Mouse (Mus musculus): ENCODE data around the gene Srsf6. TPM values are rescaled to one million over a fixed set of nuclear protein-coding genes. Genes with fewer than 3 reads are reported as not detected.

Gene Srsf6
- polyA plus RNA-seq, 1 experiment: 194 TPM

GRCm38 (mm10) chr2:162931674-162932650, 634 bp downstream of the Srsf6 start:
- Histone ChIP-seq H3K36me3 (ENCODE audit: control insufficient read depth, insufficient read depth, low read length) (peaks cover 42% of the 10 kb centered on the region), H3K4me1 (replicated peaks; ENCODE audit: control insufficient read depth, insufficient read depth, low read length) (peaks cover 4% of the 10 kb centered on the region), H3K27me3 (ENCODE audit: control insufficient read depth, insufficient read depth, low read length) (no peaks in the 10 kb centered on the region; the same call in 1 of the 2 replicates), H3K4me3 (ENCODE audit: control insufficient read depth, insufficient read depth, low read length) (peak overlapping the region; percentile 90), H3K27ac (ENCODE audit: control insufficient read depth, insufficient read depth, low read length) (peak overlapping the region; percentile 68; the same call in 1 of the 2 replicates)
- peak; percentile 61 for DNase-seq
- TF ChIP-seq POLR2A (IDR thresholded peaks at IDR 0.05; ENCODE audit: control insufficient read depth, extremely low read depth, insufficient read depth, low read length, poor library complexity) (no peak), CTCF (IDR thresholded peaks at IDR 0.05; ENCODE audit: borderline replicate concordance, control insufficient read depth, extremely low read depth, insufficient read depth, low read length, poor library complexity) (no peak)
- under 1% methylated on average over 103 of the region's 103 CpGs for WGBS

DNA sequence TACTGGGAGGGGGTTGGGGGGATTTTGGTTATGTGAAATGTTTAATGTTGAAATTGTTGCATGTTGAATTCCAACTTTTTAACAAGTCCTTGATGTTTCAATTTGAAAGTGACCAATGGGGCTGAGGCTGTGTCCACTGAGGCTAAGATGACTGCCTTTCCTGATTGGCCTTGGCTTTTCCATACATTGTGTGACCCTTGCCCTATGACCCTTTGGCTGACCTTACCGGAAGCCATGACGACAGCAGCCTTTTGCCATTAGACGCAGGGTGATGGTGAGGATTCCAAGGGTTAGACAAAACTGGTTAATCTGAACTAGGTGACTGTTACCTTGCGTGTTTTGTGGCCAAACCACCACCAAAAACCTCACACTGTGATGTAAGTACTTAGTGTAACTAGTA, 1.4 kb downstream of the Srsf6 start:
- 75% methylated on average over 4 of the region's 4 CpGs for WGBS
- peaks cover 4% of the 10 kb centered on the region for H3K4me1 ChIP-seq (replicated peaks; ENCODE audit: control insufficient read depth, insufficient read depth, low read length)
- no peak for DNase-seq
- H3K4me3 ChIP-seq (ENCODE audit: control insufficient read depth, insufficient read depth, low read length): no peak overlapping the region
- TF ChIP-seq POLR2A (IDR thresholded peaks at IDR 0.05; ENCODE audit: control insufficient read depth, extremely low read depth, insufficient read depth, low read length, poor library complexity): no peak
- TF ChIP-seq CTCF (IDR thresholded peaks at IDR 0.05; ENCODE audit: borderline replicate concordance, control insufficient read depth, extremely low read depth, insufficient read depth, low read length, poor library complexity): no peak
- no peaks in the 10 kb centered on the region; the same call in 1 of the 2 replicates for H3K27me3 ChIP-seq (ENCODE audit: control insufficient read depth, insufficient read depth, low read length)
- H3K36me3 ChIP-seq (ENCODE audit: control insufficient read depth, insufficient read depth, low read length): peaks cover 49% of the 10 kb centered on the region
- H3K27ac ChIP-seq (ENCODE audit: control insufficient read depth, insufficient read depth, low read length): no peak overlapping the region

- no peak for TF ChIP-seq POLR2A (IDR thresholded peaks at IDR 0.05; ENCODE audit: control insufficient read depth, extremely low read depth, insufficient read depth, low read length, poor library complexity)
- no peak for TF ChIP-seq CTCF (IDR thresholded peaks at IDR 0.05; ENCODE audit: borderline replicate concordance, control insufficient read depth, extremely low read depth, insufficient read depth, low read length, poor library complexity)
- Histone ChIP-seq H3K4me1 (replicated peaks; ENCODE audit: control insufficient read depth, insufficient read depth, low read length) (peaks cover 4% of the 10 kb centered on the region), H3K4me3 (ENCODE audit: control insufficient read depth, insufficient read depth, low read length) (no peak overlapping the region), H3K27me3 (ENCODE audit: control insufficient read depth, insufficient read depth, low read length) (no peaks in the 10 kb centered on the region), H3K36me3 (ENCODE audit: control insufficient read depth, insufficient read depth, low read length) (peaks cover 66% of the 10 kb centered on the region), H3K27ac (ENCODE audit: control insufficient read depth, insufficient read depth, low read length) (no peak overlapping the region)
- WGBS: 97% methylated on average over 19 of the region's 19 CpGs
- no peak for DNase-seq
Observed at GRCm38 (mm10) chr2:162934421-162934820, 3.1 kb downstream of the Srsf6 start.

DNA sequence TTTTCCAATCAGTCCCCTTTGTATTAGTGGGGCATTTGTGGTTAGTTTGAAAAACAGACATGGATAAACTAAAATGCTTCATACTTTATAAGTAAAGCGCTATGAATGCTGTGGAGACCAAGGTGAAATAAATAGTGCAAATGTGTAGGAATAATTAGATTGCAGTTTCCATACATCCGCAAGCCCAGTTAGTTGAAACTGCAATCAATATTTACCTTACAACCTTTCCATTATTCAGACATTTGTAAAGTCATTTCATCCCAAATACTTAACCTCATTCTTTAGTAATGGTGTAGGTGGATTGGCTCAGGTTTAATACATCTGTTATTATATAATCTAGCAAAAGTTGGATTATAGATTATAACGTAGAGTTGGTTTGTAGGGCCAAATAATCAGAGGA, 4.4 kb downstream of the Srsf6 start:
- H3K4me1 ChIP-seq (replicated peaks; ENCODE audit: control insufficient read depth, insufficient read depth, low read length): peaks cover 4% of the 10 kb centered on the region
- H3K27ac ChIP-seq (ENCODE audit: control insufficient read depth, insufficient read depth, low read length): no peak overlapping the region
- TF ChIP-seq POLR2A (IDR thresholded peaks at IDR 0.05; ENCODE audit: control insufficient read depth, extremely low read depth, insufficient read depth, low read length, poor library complexity) (no peak), CTCF (IDR thresholded peaks at IDR 0.05; ENCODE audit: borderline replicate concordance, control insufficient read depth, extremely low read depth, insufficient read depth, low read length, poor library complexity) (no peak)
- no peak overlapping the region for H3K4me3 ChIP-seq (ENCODE audit: control insufficient read depth, insufficient read depth, low read length)
- DNase-seq: no peak
- 98% methylated on average over 3 of the region's 3 CpGs for WGBS
- H3K27me3 ChIP-seq (ENCODE audit: control insufficient read depth, insufficient read depth, low read length): no peaks in the 10 kb centered on the region
- peaks cover 72% of the 10 kb centered on the region for H3K36me3 ChIP-seq (ENCODE audit: control insufficient read depth, insufficient read depth, low read length)

DNA sequence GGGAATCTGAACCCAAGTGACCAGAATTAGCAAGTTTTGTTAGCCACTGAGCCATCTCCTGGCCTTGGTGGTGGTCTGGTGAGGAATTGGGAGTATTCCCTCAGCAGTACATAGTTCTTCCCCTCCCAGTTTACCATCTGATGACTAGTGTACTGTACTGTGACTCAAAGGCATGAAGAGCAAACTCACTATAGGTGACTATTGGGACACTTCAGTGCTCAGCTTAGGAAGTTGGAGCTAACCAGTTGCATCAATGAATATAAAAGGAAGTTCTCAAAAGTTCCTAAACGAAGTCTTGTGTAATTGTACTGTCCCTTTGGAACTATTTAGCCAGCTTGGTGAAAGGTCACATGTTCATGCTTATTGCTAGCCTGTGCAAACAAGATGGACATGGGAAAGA, 8.2 kb downstream of the Srsf6 start:
- H3K27ac ChIP-seq (ENCODE audit: control insufficient read depth, insufficient read depth, low read length): no peak overlapping the region
- no peak overlapping the region for H3K4me3 ChIP-seq (ENCODE audit: control insufficient read depth, insufficient read depth, low read length)
- DNase-seq: no peak
- H3K36me3 ChIP-seq (ENCODE audit: control insufficient read depth, insufficient read depth, low read length): peaks cover 54% of the 10 kb centered on the region
- TF ChIP-seq POLR2A (IDR thresholded peaks at IDR 0.05; ENCODE audit: control insufficient read depth, extremely low read depth, insufficient read depth, low read length, poor library complexity) (no peak), CTCF (IDR thresholded peaks at IDR 0.05; ENCODE audit: borderline replicate concordance, control insufficient read depth, extremely low read depth, insufficient read depth, low read length, poor library complexity) (no peak)
- no peaks in the 10 kb centered on the region; the same call in 1 of the 2 replicates for H3K27me3 ChIP-seq (ENCODE audit: control insufficient read depth, insufficient read depth, low read length)
- H3K4me1 ChIP-seq (replicated peaks; ENCODE audit: control insufficient read depth, insufficient read depth, low read length): no peaks in the 10 kb centered on the region
- 74% methylated on average over 1 of the region's 1 CpGs for WGBS

GRCm38 (mm10) chr2:162943148-162943846, 12.0 kb downstream of the Srsf6 start, which contains the start of gene L3mbtl1:
Gene L3mbtl1 (plus strand): TSS chr2:162943472.
- Histone ChIP-seq H3K36me3 (ENCODE audit: control insufficient read depth, insufficient read depth, low read length) (peaks cover 17% of the 10 kb centered on the region), H3K27ac (ENCODE audit: control insufficient read depth, insufficient read depth, low read length) (no peak within 1 kb of the TSS), H3K4me3 (ENCODE audit: control insufficient read depth, insufficient read depth, low read length) (0 out of 2 replicates have a peak within 1 kb of the TSS, but pooled peaks have one; percentile 19), H3K27me3 (ENCODE audit: control insufficient read depth, insufficient read depth, low read length) (no peaks in the 10 kb centered on the region; the same call in 1 of the 2 replicates), H3K4me1 (replicated peaks; ENCODE audit: control insufficient read depth, insufficient read depth, low read length) (no peaks in the 10 kb centered on the region)
- TF ChIP-seq POLR2A (IDR thresholded peaks at IDR 0.05; ENCODE audit: control insufficient read depth, extremely low read depth, insufficient read depth, low read length, poor library complexity): no peak
- DNase-seq: peak; percentile 15
- 2% methylated on average over 40 of the region's 40 CpGs for WGBS
